Comparison of ENCODE assay signal across 10 mouse cellular contexts in genomic region chr1:64193150-64193838, GRCm38 (mm10).
A peak's percentile ranks its signal among the peaks of the same experiment; 100 is the strongest.
DNase-seq lines count a peak whose midpoint lies in the region; ATAC-seq lines count a peak whose summit lies in the region.
"Had no signal": no experiment of that assay in that cellular context is flagged by ENCODE, and none has a peak within 500 bp of the region (broad histone marks: within the 10 kb centered on the region; RNA-seq: fewer than 3 reads in every experiment).

No protein-coding gene starts in this region.

- no peak overlapping the region for H3K4me2 ChIP-seq in hindbrain, embryonic 13.5 days
- H3K4me2 ChIP-seq: embryonic facial prominence, embryonic 12.5 days had no signal

- no peaks in the 10 kb centered on the region for H3K9me3 ChIP-seq in hindbrain, embryonic 10.5 days
- H3K9me3 ChIP-seq in hindbrain, embryonic 13.5 days: no peaks in the 10 kb centered on the region
- H3K9me3 ChIP-seq: embryonic facial prominence, embryonic 12.5 days had no signal

- no peak overlapping the region for H3K9ac ChIP-seq in hindbrain, embryonic 13.5 days
- H3K9ac ChIP-seq: embryonic facial prominence, embryonic 12.5 days had no signal

- H3K4me1 ChIP-seq in hindbrain, embryonic 10.5 days (replicated peaks): peaks cover 50% of the 10 kb centered on the region
- peaks cover 62% of the 10 kb centered on the region for H3K4me1 ChIP-seq in hindbrain, embryonic 13.5 days (replicated peaks)

- DNase-seq in hindbrain, embryonic 10.5 days (ENCODE audit: low spot score): no peak
- DNase-seq in B cell, adult 2 months: peak; percentile 6 to 16
- DNase-seq in kidney, adult 8-10 months: peak; percentile 64 to 73
- no peak for DNase-seq in cerebellum, adult 8-10 months
- DNase-seq in urinary bladder, adult 18-20 months (ENCODE audit: low spot score in 2 of 2): no peak
- DNase-seq in right cerebral cortex, postnatal 36 days (ENCODE audit: low spot score in 2 of 2): no peak

- H3K36me3 ChIP-seq in hindbrain, embryonic 10.5 days: no peaks in the 10 kb centered on the region
- H3K36me3 ChIP-seq in hindbrain, embryonic 13.5 days: no peaks in the 10 kb centered on the region
- H3K36me3 ChIP-seq: embryonic facial prominence, embryonic 12.5 days had no signal

- H3K27me3 ChIP-seq in hindbrain, embryonic 10.5 days (ENCODE audit: insufficient read depth, poor library complexity, severe bottlenecking): no peaks in the 10 kb centered on the region
- H3K27me3 ChIP-seq in hindbrain, embryonic 13.5 days: no peaks in the 10 kb centered on the region
- H3K27me3 ChIP-seq: embryonic facial prominence, embryonic 12.5 days had no signal

- H3K4me3 ChIP-seq in hindbrain, embryonic 10.5 days: no peak overlapping the region
- H3K4me3 ChIP-seq in hindbrain, embryonic 13.5 days: no peak overlapping the region
- H3K4me3 ChIP-seq: embryonic facial prominence, embryonic 12.5 days had no signal

- ATAC-seq in hindbrain, embryonic 13.5 days (ENCODE audit: low FRiP score): no peak
- ATAC-seq in common myeloid progenitor, adult 5-6 weeks (replicated peaks; ENCODE audit: low read depth, poor library complexity, severe bottlenecking): peak; percentile 31; the same call in 1 of the 2 replicates
- ATAC-seq: lung, postnatal 0 days had no signal

- 54% methylated on average over 13 of the region's 13 CpGs for WGBS in hindbrain, embryonic 10.5 days
- WGBS in hindbrain, embryonic 13.5 days: 31% methylated on average over 13 of the region's 13 CpGs

- H3K27ac ChIP-seq in hindbrain, embryonic 10.5 days: peak overlapping the region; percentile 74
- H3K27ac ChIP-seq in hindbrain, embryonic 13.5 days: no peak overlapping the region
- H3K27ac ChIP-seq: embryonic facial prominence, embryonic 12.5 days had no signal

Comparison
In these comparisons a context has a peak if more than half of its experiments do, and no peak if none do; other contexts are left out.
1. DNase-seq: peak in B cell, adult 2 months (2 of 2) and kidney, adult 8-10 months (2 of 2); none in hindbrain, embryonic 10.5 days (single experiment), cerebellum, adult 8-10 months (single experiment), urinary bladder, adult 18-20 months (0 of 2) and right cerebral cortex, postnatal 36 days (0 of 2).